Comparison of ENCODE assay signal across 14 mouse cellular contexts in the genomic region with DNA sequence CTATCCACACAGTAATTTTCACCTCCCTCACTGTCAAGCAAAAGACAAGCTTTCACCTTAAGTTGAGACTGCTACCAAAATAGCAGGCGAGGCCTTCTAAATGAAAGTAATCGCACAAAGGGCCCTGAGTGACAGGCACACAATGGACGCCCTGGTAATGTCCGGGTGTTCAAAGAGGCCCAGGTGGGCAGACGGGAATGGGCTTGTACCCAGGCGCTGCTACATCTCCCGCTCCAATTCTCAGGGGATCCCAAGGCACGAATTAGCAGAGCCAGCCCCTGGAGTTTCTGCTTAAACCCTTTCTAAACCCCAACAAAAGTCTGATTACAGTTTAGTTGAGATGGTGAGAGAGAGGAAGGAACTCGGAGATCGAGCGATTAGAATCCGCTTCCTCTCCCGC.
DNase-seq lines count a peak whose midpoint lies in the region; ATAC-seq and TF ChIP-seq lines count a peak whose summit lies in the region.
"Had no signal": no experiment of that assay in that cellular context is flagged by ENCODE, and none has a peak within 500 bp of the region (broad histone marks: within the 10 kb centered on the region; RNA-seq: fewer than 3 reads in every experiment).

No protein-coding gene starts in this region.

- H3K27me3 ChIP-seq in hindbrain, embryonic 11.5 days (ENCODE audit: control insufficient read depth, insufficient read depth, low read length): peaks cover 3% of the 10 kb centered on the region; the same call in 1 of the 2 replicates
- no peaks in the 10 kb centered on the region for H3K27me3 ChIP-seq in hindbrain, postnatal 0 days (ENCODE audit: insufficient read depth, low read length)
- H3K27me3 ChIP-seq in embryonic facial prominence, embryonic 14.5 days (replicated peaks; ENCODE audit: control insufficient read depth, insufficient read depth, low read length): peaks cover 6% of the 10 kb centered on the region
- peaks cover 21% of the 10 kb centered on the region for H3K27me3 ChIP-seq in hindbrain, embryonic 13.5 days
- no peaks in the 10 kb centered on the region for H3K27me3 ChIP-seq in stomach, embryonic 14.5 days (ENCODE audit: control insufficient read depth, insufficient read depth, low read length)

- H3K36me3 ChIP-seq in hindbrain, embryonic 11.5 days (ENCODE audit: control insufficient read depth, insufficient read depth, low read length): no peaks in the 10 kb centered on the region
- no peaks in the 10 kb centered on the region for H3K36me3 ChIP-seq in hindbrain, postnatal 0 days (ENCODE audit: insufficient read depth, low read length)
- no peaks in the 10 kb centered on the region for H3K36me3 ChIP-seq in embryonic facial prominence, embryonic 14.5 days (ENCODE audit: control insufficient read depth, insufficient read depth, low read length)
- no peaks in the 10 kb centered on the region for H3K36me3 ChIP-seq in hindbrain, embryonic 13.5 days
- no peaks in the 10 kb centered on the region for H3K36me3 ChIP-seq in stomach, embryonic 14.5 days (ENCODE audit: control insufficient read depth, insufficient read depth, low read length)

- H3K9me3 ChIP-seq in hindbrain, embryonic 11.5 days (ENCODE audit: control insufficient read depth, low read length): no peaks in the 10 kb centered on the region
- no peaks in the 10 kb centered on the region for H3K9me3 ChIP-seq in hindbrain, postnatal 0 days (ENCODE audit: low read length)
- H3K9me3 ChIP-seq in embryonic facial prominence, embryonic 14.5 days (ENCODE audit: control insufficient read depth, low read length): no peaks in the 10 kb centered on the region
- H3K9me3 ChIP-seq in hindbrain, embryonic 13.5 days: no peaks in the 10 kb centered on the region
- no peaks in the 10 kb centered on the region for H3K9me3 ChIP-seq in stomach, embryonic 14.5 days (ENCODE audit: control insufficient read depth, low read depth, low read length)

- peak overlapping the region; percentile 14; the same call in 1 of the 2 replicates for H3K4me2 ChIP-seq in hindbrain, embryonic 11.5 days (replicated peaks; ENCODE audit: low read depth, low read length)
- H3K4me2 ChIP-seq in hindbrain, postnatal 0 days (ENCODE audit: low read depth, low read length): no peak overlapping the region
- H3K4me2 ChIP-seq in embryonic facial prominence, embryonic 14.5 days (ENCODE audit: low read depth, low read length): peak overlapping the region; percentile 28; the same call in 1 of the 2 replicates
- H3K4me2 ChIP-seq in hindbrain, embryonic 13.5 days: no peak overlapping the region
- no peak overlapping the region for H3K4me2 ChIP-seq in stomach, embryonic 14.5 days (replicated peaks; ENCODE audit: low read depth, low read length)
- H3K4me2 ChIP-seq: liver, embryonic 11.5 days had no signal

- no peak overlapping the region for H3K27ac ChIP-seq in hindbrain, embryonic 11.5 days (ENCODE audit: low read depth, low read length)
- H3K27ac ChIP-seq in hindbrain, postnatal 0 days: no peak overlapping the region
- peak overlapping the region; percentile 65 for H3K27ac ChIP-seq in embryonic facial prominence, embryonic 14.5 days (replicated peaks; ENCODE audit: low read depth, low read length)
- no peak overlapping the region for H3K27ac ChIP-seq in hindbrain, embryonic 13.5 days
- peak overlapping the region; percentile 62; the same call in 1 of the 2 replicates for H3K27ac ChIP-seq in stomach, embryonic 14.5 days (ENCODE audit: low read length)
- H3K27ac ChIP-seq: gastrocnemius, adult 2 months had no signal

- no peak for TF ChIP-seq CTCF in hindbrain, postnatal 0 days (IDR thresholded peaks at IDR 0.05; ENCODE audit: low read depth)

- DNase-seq in hindbrain, embryonic 11.5 days (ENCODE audit: low spot score): no peak
- DNase-seq in hindbrain, postnatal 0 days (ENCODE audit: low spot score): no peak
- DNase-seq in embryonic facial prominence, embryonic 14.5 days (ENCODE audit: low spot score): peak; percentile 76
- no peak for DNase-seq in cerebellum, adult 18-20 months
- DNase-seq: cerebellum, adult 9-11 months; gastrocnemius, adult 2 months; kidney, postnatal 10 days; layer of hippocampus, postnatal 36 days; lung, postnatal 10 days had no signal

- no peak overlapping the region for H3K4me3 ChIP-seq in hindbrain, embryonic 11.5 days (ENCODE audit: low read depth, low read length)
- H3K4me3 ChIP-seq in hindbrain, postnatal 0 days (ENCODE audit: low read length): no peak overlapping the region
- H3K4me3 ChIP-seq in embryonic facial prominence, embryonic 14.5 days (ENCODE audit: low read depth, low read length): no peak overlapping the region
- H3K4me3 ChIP-seq in hindbrain, embryonic 13.5 days: no peak overlapping the region
- no peak overlapping the region for H3K4me3 ChIP-seq in stomach, embryonic 14.5 days (ENCODE audit: low read depth, low read length)
- H3K4me3 ChIP-seq: erythroblast, embryonic 14.5 days; gastrocnemius, adult 2 months had no signal

- H3K9ac ChIP-seq in hindbrain, embryonic 11.5 days (ENCODE audit: low read depth, low read length): no peak overlapping the region
- H3K9ac ChIP-seq in hindbrain, postnatal 0 days (replicated peaks; ENCODE audit: low read length): no peak overlapping the region
- 0 out of 2 replicates have a peak overlapping the region, but pooled peaks have one; percentile 19 for H3K9ac ChIP-seq in embryonic facial prominence, embryonic 14.5 days (ENCODE audit: low read depth, low read length)
- H3K9ac ChIP-seq in hindbrain, embryonic 13.5 days: peak overlapping the region; percentile 10; the same call in 1 of the 2 replicates
- no peak overlapping the region for H3K9ac ChIP-seq in stomach, embryonic 14.5 days (replicated peaks; ENCODE audit: low read depth, low read length)

- WGBS in hindbrain, embryonic 11.5 days: 11% methylated on average over 13 of the region's 13 CpGs
- 26% methylated on average over 13 of the region's 13 CpGs for WGBS in hindbrain, postnatal 0 days
- WGBS in embryonic facial prominence, embryonic 14.5 days: 18% methylated on average over 13 of the region's 13 CpGs
- WGBS in hindbrain, embryonic 13.5 days: 6% methylated on average over 13 of the region's 13 CpGs
- 34% methylated on average over 13 of the region's 13 CpGs for WGBS in stomach, embryonic 14.5 days

- H3K4me1 ChIP-seq in hindbrain, embryonic 11.5 days (replicated peaks; ENCODE audit: control insufficient read depth, insufficient read depth, low read length): peaks cover 7% of the 10 kb centered on the region
- no peaks in the 10 kb centered on the region for H3K4me1 ChIP-seq in hindbrain, postnatal 0 days (ENCODE audit: insufficient read depth, low read length)
- peaks cover 21% of the 10 kb centered on the region for H3K4me1 ChIP-seq in embryonic facial prominence, embryonic 14.5 days (ENCODE audit: control insufficient read depth, insufficient read depth, low read length)
- peaks cover 37% of the 10 kb centered on the region for H3K4me1 ChIP-seq in hindbrain, embryonic 13.5 days (replicated peaks)
- peaks cover 11% of the 10 kb centered on the region for H3K4me1 ChIP-seq in stomach, embryonic 14.5 days (ENCODE audit: control insufficient read depth, insufficient read depth, low read length)

- ATAC-seq in hindbrain, embryonic 11.5 days (ENCODE audit: low FRiP score): no peak
- ATAC-seq in hindbrain, postnatal 0 days: no peak
- ATAC-seq in embryonic facial prominence, embryonic 14.5 days (ENCODE audit: low read depth): peak; percentile 27
- no peak for ATAC-seq in hindbrain, embryonic 13.5 days (ENCODE audit: low FRiP score)
- ATAC-seq in stomach, embryonic 14.5 days (ENCODE audit: insufficient number of reproducible peaks, insufficient read depth, low FRiP score, low read depth): no peak
- no peak for ATAC-seq in erythroid progenitor cell, adult 5-6 weeks (replicated peaks; ENCODE audit: low FRiP score, poor library complexity, severe bottlenecking)

Comparison
In these comparisons a context has a peak if more than half of its experiments do, and no peak if none do; other contexts are left out.
1. H3K4me2 ChIP-seq: peak in hindbrain, embryonic 11.5 days (single experiment) and embryonic facial prominence, embryonic 14.5 days (single experiment); none in hindbrain, postnatal 0 days (single experiment), hindbrain, embryonic 13.5 days (single experiment) and stomach, embryonic 14.5 days (single experiment).
2. H3K9ac ChIP-seq: peak in embryonic facial prominence, embryonic 14.5 days (single experiment) and hindbrain, embryonic 13.5 days (single experiment); none in hindbrain, embryonic 11.5 days (single experiment), hindbrain, postnatal 0 days (single experiment) and stomach, embryonic 14.5 days (single experiment).
3. H3K27ac ChIP-seq: peak in embryonic facial prominence, embryonic 14.5 days (single experiment) and stomach, embryonic 14.5 days (single experiment); none in hindbrain, embryonic 11.5 days (single experiment), hindbrain, postnatal 0 days (single experiment) and hindbrain, embryonic 13.5 days (single experiment).